Mouse (Mus musculus) midbrain, embryonic 12.5 days (tissue): ENCODE data around the gene Phlpp1. TPM values are rescaled to one million over a fixed set of nuclear protein-coding genes. Genes with fewer than 3 reads are reported as not detected.

ENCODE experiments used
- ATAC-seq: fragments of 200-750 bp; cut with Nextera tagmentation; 2 replicates; pipeline ENCODE4 v1.8.0; 2017; ENCODE audit warnings: low read depth, moderate TSS enrichment, moderate library complexity; ENCODE audit not compliant: low FRiP score
- H3K27ac ChIP-seq: fragments of 300-500 bp; sonication (generic); replicated peaks from 2 replicates; pipeline ENCODE4 v1.5.1; 2016; ENCODE audit warnings: mild to moderate bottlenecking
- H3K27me3 ChIP-seq: fragments of 300-500 bp; sonication (generic); 2 replicates; pipeline ENCODE4 v1.6.1; 2016; ENCODE audit warnings: mild to moderate bottlenecking
- H3K36me3 ChIP-seq: fragments of 300-500 bp; sonication (generic); 2 replicates; pipeline ENCODE4 v1.6.1; 2016
- H3K4me1 ChIP-seq: fragments of 300-500 bp; sonication (generic); 2 replicates; pipeline ENCODE4 v1.6.1; 2016
- H3K4me2 ChIP-seq: fragments of 300-500 bp; sonication (generic); replicated peaks from 2 replicates; pipeline ENCODE4 v1.6.1; 2016; ENCODE audit warnings: mild to moderate bottlenecking, moderate library complexity
- H3K4me3 ChIP-seq: fragments of 300-500 bp; sonication (generic); 2 replicates; pipeline ENCODE4 v1.5.1; 2016; ENCODE audit warnings: mild to moderate bottlenecking
- H3K9ac ChIP-seq: fragments of 300-500 bp; sonication (generic); replicated peaks from 2 replicates; pipeline ENCODE4 v1.6.1; 2016; ENCODE audit warnings: mild to moderate bottlenecking, moderate library complexity
- H3K9me3 ChIP-seq: fragments of 300-500 bp; sonication (generic); 2 replicates; pipeline ENCODE4 v1.6.1; 2016; ENCODE audit warnings: mild to moderate bottlenecking
- WGBS: fragments of 180-500 bp; shearing (Covaris S2); methylation state at CpG from one replicate; pipeline ENCODE4 v1.1.7; 2016; 5-methylcytosine and 5-hydroxymethylcytosine counted together
- polyA plus RNA-seq: library from polyadenylated mRNA; unstranded; fragments of >200 nt; fragmentation: Nextera tagmentation; extraction: Ambion mirVana; gene quantifications from 2 replicates; pipeline ENCODE4 v1.2.1, GENCODE M21; 2016

The Phlpp1 gene
- 8.2 and 8.6 TPM in 2 replicates for polyA plus RNA-seq

DNA sequence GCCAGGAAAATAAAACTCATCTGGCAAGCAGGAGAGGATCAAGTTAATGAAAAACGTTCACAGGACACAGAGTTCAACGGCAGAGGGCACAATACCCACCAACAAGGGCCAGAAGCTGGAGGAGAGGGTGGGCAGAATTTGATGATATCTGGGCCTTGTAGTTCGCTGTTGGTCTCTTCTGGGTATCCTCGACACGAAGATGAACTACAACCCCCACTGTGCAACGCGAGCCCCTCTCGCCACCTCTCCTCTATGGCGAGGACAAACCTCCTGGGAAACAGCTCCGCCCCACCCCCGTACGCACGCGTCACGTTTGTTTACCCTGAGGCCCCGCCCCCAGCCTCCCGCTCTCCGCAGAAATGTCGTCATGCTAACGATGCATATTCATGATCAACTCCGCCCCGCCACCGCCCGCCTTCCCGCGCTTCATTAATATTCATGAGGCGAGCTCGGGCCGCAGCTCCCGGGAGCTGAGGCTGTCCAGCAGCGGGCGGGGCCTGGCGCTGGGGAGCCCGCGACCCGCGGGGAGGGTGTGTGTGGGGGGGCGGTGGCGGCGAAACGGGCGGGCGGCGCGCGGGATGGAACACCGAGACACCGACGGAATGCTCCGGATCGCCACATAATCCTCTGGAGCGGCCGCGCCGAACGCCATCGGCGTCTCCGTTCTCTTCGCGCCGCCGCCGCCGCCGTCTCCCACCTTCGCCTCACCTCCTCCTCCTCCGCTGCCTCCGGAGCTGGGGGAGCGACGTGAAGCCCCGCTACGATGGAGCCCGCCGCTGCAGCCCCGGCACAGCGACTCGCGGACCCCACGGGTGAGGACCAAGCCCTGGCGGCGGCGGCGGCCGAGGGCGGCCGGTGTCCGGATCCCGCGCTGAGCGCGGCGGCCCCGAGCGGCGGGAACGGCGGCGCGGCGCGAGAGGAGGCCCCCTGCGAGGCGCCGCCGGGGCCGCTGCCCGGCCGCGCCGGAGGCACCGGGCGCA lies at the start of gene Phlpp1:
Gene Phlpp1 (plus strand): TSS at position 512 of the 980 bp plus-strand sequence.
- H3K36me3 ChIP-seq, result no peaks in the 10 kb centered on the region
- no peaks in the 10 kb centered on the region for H3K27me3 ChIP-seq
- H3K4me1 ChIP-seq, result peaks cover 27% of the 10 kb centered on the region
- H3K9me3 ChIP-seq, result no peaks in the 10 kb centered on the region
- H3K27ac ChIP-seq, result peak within 1 kb of the TSS; percentile 94
- ATAC-seq, result peak; percentile 98
- under 1% methylated on average over 87 of the region's 113 CpGs for WGBS
- peak within 1 kb of the TSS; percentile 79 for H3K4me2 ChIP-seq
- peak within 1 kb of the TSS; percentile 86 for H3K4me3 ChIP-seq
- peak within 1 kb of the TSS; percentile 97 for H3K9ac ChIP-seq

- no peaks in the 10 kb centered on the region for H3K27me3 ChIP-seq
- no peaks in the 10 kb centered on the region for H3K4me1 ChIP-seq
- H3K4me3 ChIP-seq, result no peak overlapping the region
- H3K27ac ChIP-seq, result no peak overlapping the region
- no peaks in the 10 kb centered on the region for H3K36me3 ChIP-seq
- WGBS, result 92% methylated on average over 3 of the region's 3 CpGs
- no peak for ATAC-seq
- H3K9me3 ChIP-seq, result no peaks in the 10 kb centered on the region
- H3K9ac ChIP-seq, result no peak overlapping the region
- no peak overlapping the region for H3K4me2 ChIP-seq
These were observed 45.0 kb upstream of the Phlpp1 start for GRCm38 (mm10) chr1:106126601-106127000.

GRCm38 (mm10) chr1:106131697-106132349 lies 39.7 kb upstream of the Phlpp1 start:
- H3K4me3 ChIP-seq, result no peak overlapping the region
- H3K36me3 ChIP-seq, result no peaks in the 10 kb centered on the region
- WGBS, result 65% methylated on average over 4 of the region's 4 CpGs
- no peak overlapping the region for H3K9ac ChIP-seq
- H3K27ac ChIP-seq, result no peak overlapping the region
- no peak overlapping the region for H3K4me2 ChIP-seq
- no peaks in the 10 kb centered on the region for H3K27me3 ChIP-seq
- no peaks in the 10 kb centered on the region for H3K9me3 ChIP-seq
- ATAC-seq, result peak; percentile 74
- peaks cover 6% of the 10 kb centered on the region for H3K4me1 ChIP-seq

GRCm38 (mm10) chr1:106132350-106132700 lies 39.2 kb upstream of the Phlpp1 start:
- H3K9ac ChIP-seq, result no peak overlapping the region
- no peak overlapping the region for H3K4me2 ChIP-seq
- H3K36me3 ChIP-seq, result no peaks in the 10 kb centered on the region
- no peak overlapping the region for H3K27ac ChIP-seq
- no peaks in the 10 kb centered on the region for H3K9me3 ChIP-seq
- no peaks in the 10 kb centered on the region for H3K27me3 ChIP-seq
- peak; percentile 83 for ATAC-seq
- no peak overlapping the region for H3K4me3 ChIP-seq
- peaks cover 6% of the 10 kb centered on the region for H3K4me1 ChIP-seq
- 47% methylated on average over 4 of the region's 4 CpGs for WGBS

GRCm38 (mm10) chr1:106138691-106139090 lies 32.9 kb upstream of the Phlpp1 start:
- Histone ChIP-seq H3K4me3 (no peak overlapping the region), H3K4me1 (no peaks in the 10 kb centered on the region), H3K27ac (no peak overlapping the region), H3K9me3 (no peaks in the 10 kb centered on the region), H3K27me3 (no peaks in the 10 kb centered on the region), H3K4me2 (no peak overlapping the region), H3K9ac (no peak overlapping the region), H3K36me3 (no peaks in the 10 kb centered on the region)
- no peak for ATAC-seq
- 88% methylated on average over 2 of the region's 2 CpGs for WGBS

- Histone ChIP-seq H3K9me3 (no peaks in the 10 kb centered on the region), H3K4me3 (no peak overlapping the region), H3K9ac (no peak overlapping the region), H3K27ac (no peak overlapping the region), H3K4me1 (no peaks in the 10 kb centered on the region), H3K4me2 (no peak overlapping the region), H3K36me3 (no peaks in the 10 kb centered on the region), H3K27me3 (no peaks in the 10 kb centered on the region)
- no peak for ATAC-seq
- 79% methylated on average over 1 of the region's 1 CpGs for WGBS
These were observed 32.4 kb upstream of the Phlpp1 start for GRCm38 (mm10) chr1:106139137-106139536.

DNA sequence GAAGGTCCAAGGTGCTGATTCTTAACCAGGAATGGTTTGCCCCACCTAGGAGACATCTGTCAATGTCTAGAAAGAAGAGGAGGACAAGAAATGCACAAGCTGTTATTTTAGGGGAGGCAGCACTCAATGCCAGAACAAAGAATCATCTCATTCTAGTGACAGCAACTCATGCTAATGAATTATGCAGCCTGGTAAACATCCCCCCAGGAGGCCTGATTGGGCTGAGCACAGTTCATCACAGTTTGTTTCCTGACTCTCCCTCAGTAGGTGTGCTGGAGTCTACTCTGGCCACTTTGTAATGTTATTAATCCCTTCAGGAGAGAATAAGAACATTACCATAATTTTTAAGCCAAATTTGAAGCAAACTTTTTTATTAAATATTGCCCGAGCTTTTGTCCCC lies 29.5 kb upstream of the Phlpp1 start:
- Histone ChIP-seq H3K9me3 (no peaks in the 10 kb centered on the region), H3K4me3 (no peak overlapping the region), H3K27me3 (no peaks in the 10 kb centered on the region), H3K36me3 (no peaks in the 10 kb centered on the region), H3K4me2 (no peak overlapping the region), H3K9ac (no peak overlapping the region), H3K4me1 (no peaks in the 10 kb centered on the region), H3K27ac (no peak overlapping the region)
- 84% methylated on average over 1 of the region's 1 CpGs for WGBS
- no peak for ATAC-seq

DNA sequence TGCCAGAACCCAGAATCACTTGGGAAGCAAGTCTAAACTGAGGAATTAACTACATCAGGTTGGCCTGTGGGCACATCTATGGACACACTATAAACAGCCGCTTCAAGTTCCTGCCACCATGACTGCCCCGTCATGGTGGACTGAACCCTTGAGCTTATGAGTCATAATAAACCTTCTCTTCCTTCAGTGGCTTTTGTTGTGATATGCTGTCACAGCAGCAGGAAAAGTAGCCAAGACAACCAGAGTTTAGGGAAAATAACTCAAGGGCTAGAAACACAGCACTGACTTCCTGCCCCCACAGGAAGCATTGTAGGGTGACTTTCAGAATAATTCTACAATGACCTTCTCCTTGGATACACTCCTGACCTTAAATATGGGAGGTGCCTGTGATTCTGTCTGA lies 27.0 kb upstream of the Phlpp1 start:
- Histone ChIP-seq H3K9me3 (no peaks in the 10 kb centered on the region), H3K27me3 (no peaks in the 10 kb centered on the region), H3K36me3 (no peaks in the 10 kb centered on the region), H3K4me2 (no peak overlapping the region), H3K9ac (no peak overlapping the region), H3K4me1 (peaks cover 3% of the 10 kb centered on the region; the same call in 1 of the 2 replicates), H3K4me3 (no peak overlapping the region), H3K27ac (no peak overlapping the region)
- WGBS, result 89% methylated on average over 2 of the region's 2 CpGs
- no peak for ATAC-seq

DNA sequence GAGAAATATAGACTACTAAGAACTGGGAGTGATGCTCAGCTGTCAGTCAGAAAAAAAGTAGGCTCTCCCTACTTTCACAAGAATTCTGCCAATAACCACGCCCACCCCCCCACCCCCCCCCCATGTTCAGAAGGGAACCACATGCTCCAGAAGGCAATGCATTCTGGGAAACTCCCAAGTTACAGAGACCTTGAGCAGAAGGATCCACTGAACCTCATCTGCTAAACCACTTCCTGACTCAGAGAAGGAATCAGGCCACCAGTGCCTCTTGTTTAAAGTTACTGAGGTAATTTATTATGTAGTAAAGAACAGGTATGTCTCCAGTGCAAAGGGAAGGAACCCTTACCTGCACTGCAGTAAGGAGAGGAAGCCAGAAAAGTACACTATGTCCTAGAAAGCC lies 26.5 kb upstream of the Phlpp1 start:
- 47% methylated on average over 1 of the region's 1 CpGs for WGBS
- ATAC-seq, result no peak
- Histone ChIP-seq H3K4me1 (peaks cover 3% of the 10 kb centered on the region; the same call in 1 of the 2 replicates), H3K27ac (no peak overlapping the region), H3K9ac (no peak overlapping the region), H3K27me3 (no peaks in the 10 kb centered on the region), H3K4me2 (no peak overlapping the region), H3K9me3 (no peaks in the 10 kb centered on the region), H3K36me3 (no peaks in the 10 kb centered on the region), H3K4me3 (no peak overlapping the region)

GRCm38 (mm10) chr1:106145565-106146190 lies 25.9 kb upstream of the Phlpp1 start:
- Histone ChIP-seq H3K4me2 (no peak overlapping the region), H3K36me3 (no peaks in the 10 kb centered on the region), H3K27ac (no peak overlapping the region), H3K4me3 (no peak overlapping the region), H3K4me1 (peaks cover 3% of the 10 kb centered on the region; the same call in 1 of the 2 replicates), H3K27me3 (no peaks in the 10 kb centered on the region), H3K9ac (no peak overlapping the region), H3K9me3 (no peaks in the 10 kb centered on the region)
- WGBS, result 88% methylated on average over 4 of the region's 4 CpGs
- ATAC-seq, result no peak

DNA sequence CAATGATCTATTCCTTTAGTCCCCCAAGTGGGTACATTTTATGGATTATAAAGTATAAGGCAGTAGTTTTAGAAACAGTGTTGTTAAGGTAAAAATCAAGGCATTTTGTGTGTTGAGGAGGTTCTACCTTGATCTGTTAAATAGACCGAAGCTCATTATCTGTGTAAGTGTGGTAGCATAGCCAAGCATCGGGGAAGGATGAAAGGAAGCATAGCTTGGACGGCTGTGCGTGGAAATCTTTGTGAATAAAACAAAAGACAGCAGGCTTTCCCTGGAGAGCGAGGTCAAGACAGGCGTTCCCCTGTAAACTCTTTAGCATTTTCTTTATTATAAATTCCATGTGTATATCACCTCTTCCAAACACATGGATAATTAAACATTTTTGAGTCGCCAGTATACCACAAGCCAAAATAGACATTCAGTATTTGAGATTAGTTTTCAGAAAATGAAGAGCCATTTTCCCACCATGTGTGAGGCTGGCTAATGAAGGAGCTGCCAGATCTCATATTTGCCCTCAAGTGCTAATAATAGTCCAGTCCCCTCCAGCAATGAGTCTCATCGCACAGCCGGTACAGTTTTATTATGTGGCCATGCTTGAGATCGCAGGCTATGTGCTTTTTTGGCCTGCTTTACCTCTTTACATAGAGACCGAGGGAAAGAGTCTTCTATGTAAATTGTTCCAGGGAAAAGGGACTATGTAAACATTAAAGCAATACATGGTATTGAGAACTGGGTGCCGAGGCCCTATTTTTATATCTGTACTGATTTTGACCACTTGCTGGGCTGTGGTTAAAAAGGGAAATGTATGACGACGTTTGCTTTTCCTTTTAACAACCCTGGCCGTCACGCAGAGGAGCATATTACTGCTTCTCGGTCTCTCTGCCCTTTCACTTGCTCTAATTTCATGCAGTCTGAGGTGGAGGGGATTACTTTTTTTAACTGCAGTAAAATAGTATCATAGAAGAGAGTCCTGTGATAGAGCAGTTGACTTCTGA lies 22.9 kb upstream of the Phlpp1 start:
- Histone ChIP-seq H3K4me2 (no peak overlapping the region), H3K27ac (peak overlapping the region; percentile 46; the same call in 1 of the 2 replicates), H3K4me3 (no peak overlapping the region), H3K9me3 (no peaks in the 10 kb centered on the region), H3K4me1 (peaks cover 3% of the 10 kb centered on the region; the same call in 1 of the 2 replicates), H3K27me3 (no peaks in the 10 kb centered on the region), H3K9ac (no peak overlapping the region), H3K36me3 (no peaks in the 10 kb centered on the region)
- ATAC-seq, result peak; percentile 59
- WGBS, result 49% methylated on average over 17 of the region's 17 CpGs
